Mouse (Mus musculus) liver, adult 2 months (tissue): ENCODE measurements around the gene Filip1l.

Source experiments
- CTCF ChIP-seq: fragments of 200-500 bp; IDR thresholded peaks from 2 replicates; pipeline ENCODE4 v1.5.1; 2011; ENCODE audit warnings: low read depth, low read length, control low read depth
- POLR2A ChIP-seq: fragments of 200-500 bp; IDR thresholded peaks from 2 replicates; pipeline ENCODE4 v1.6.1; 2011; ENCODE audit warnings: low read length, control low read depth; ENCODE audit not compliant: insufficient read depth; ENCODE audit errors: extremely low read depth

GRCm38 (mm10) chr16:57392461-57392860 is 39.6 kb downstream of the Filip1l start:
- TF ChIP-seq CTCF (no peak), POLR2A (no peak)
